Mouse (Mus musculus): Measurements from ENCODE around the gene Exph5.

- TF ChIP-seq TAL1 (conservative IDR thresholded peaks at IDR 0.05; ENCODE audit: low read depth, low read length) (no peak), POLR2AphosphoS5 (IDR thresholded peaks at IDR 0.05; ENCODE audit: insufficient replicate concordance, low read depth, low read length) (no peak), CTCF (IDR thresholded peaks at IDR 0.05; ENCODE audit: low read depth, low read length) (no peak), GATA1 (IDR thresholded peaks at IDR 0.05; ENCODE audit: borderline replicate concordance, low read length) (no peak)
These were observed 102.7 kb downstream of the Exph5 start for GRCm38 (mm10) chr9:53404050-53404752.
